Mouse (Mus musculus): ENCODE results near the gene Mast4. TPM values are rescaled to one million over a fixed set of nuclear protein-coding genes. Genes with fewer than 3 reads are reported as not detected.

The Mast4 gene
- polyA plus RNA-seq, 1 experiment from 2014 or later, result 10.1 TPM

DNA sequence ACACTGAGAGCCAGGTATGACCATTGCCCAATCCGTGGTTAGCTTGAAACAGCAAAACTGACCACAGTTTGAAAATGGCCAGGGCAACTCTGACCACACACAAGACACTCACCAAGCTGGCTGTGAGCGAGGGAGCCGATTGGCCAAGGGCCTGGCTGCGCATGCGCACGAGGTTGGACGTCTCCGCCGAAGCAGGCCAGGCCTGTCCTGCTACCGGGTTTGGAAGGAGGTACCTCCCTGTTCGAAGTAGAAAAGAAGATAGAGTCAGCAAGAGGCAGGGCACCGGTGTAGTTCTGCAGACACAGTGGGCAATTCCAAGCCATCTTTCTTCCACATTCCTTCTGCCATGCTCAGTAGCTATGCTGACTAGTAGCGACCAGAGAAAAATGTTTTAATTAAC is 194.2 kb downstream of the Mast4 start:
- Histone ChIP-seq H3K4me2 (no peak overlapping the region), H3K9me3 (ENCODE audit: control insufficient read depth, low read length) (no peaks in the 10 kb centered on the region), H3K4me1 (replicated peaks; ENCODE audit: control insufficient read depth, insufficient read depth, low read length) (no peaks in the 10 kb centered on the region), H3K9ac (ENCODE audit: low read depth, low read length) (no peak overlapping the region), H3K36me3 (ENCODE audit: control insufficient read depth, insufficient read depth, low read length) (no peaks in the 10 kb centered on the region), H3K27me3 (replicated peaks; ENCODE audit: control insufficient read depth, insufficient read depth, low read length) (no peaks in the 10 kb centered on the region), H3K4me3 (ENCODE audit: low read depth, low read length) (no peak overlapping the region), H3K27ac (ENCODE audit: low read depth, low read length) (no peak overlapping the region)
- 90% methylated on average over 13 of the region's 13 CpGs for WGBS
- DNase-seq (ENCODE audit: low spot score) (no peak), ATAC-seq (replicated peaks; ENCODE audit: low FRiP score) (no peak)

- Histone ChIP-seq H3K4me2 (no peak overlapping the region), H3K27ac (ENCODE audit: low read depth, low read length) (no peak overlapping the region), H3K4me1 (replicated peaks; ENCODE audit: control insufficient read depth, insufficient read depth, low read length) (no peaks in the 10 kb centered on the region), H3K4me3 (ENCODE audit: low read depth, low read length) (no peak overlapping the region), H3K9me3 (ENCODE audit: control insufficient read depth, low read length) (no peaks in the 10 kb centered on the region), H3K27me3 (replicated peaks; ENCODE audit: control insufficient read depth, insufficient read depth, low read length) (no peaks in the 10 kb centered on the region), H3K9ac (ENCODE audit: low read depth, low read length) (no peak overlapping the region), H3K36me3 (ENCODE audit: control insufficient read depth, insufficient read depth, low read length) (no peaks in the 10 kb centered on the region)
- ATAC-seq (replicated peaks; ENCODE audit: low FRiP score) (no peak), DNase-seq (ENCODE audit: low spot score) (no peak)
These were observed 196.0 kb downstream of the Mast4 start for GRCm38 (mm10) chr13:103138298-103138697.

DNA sequence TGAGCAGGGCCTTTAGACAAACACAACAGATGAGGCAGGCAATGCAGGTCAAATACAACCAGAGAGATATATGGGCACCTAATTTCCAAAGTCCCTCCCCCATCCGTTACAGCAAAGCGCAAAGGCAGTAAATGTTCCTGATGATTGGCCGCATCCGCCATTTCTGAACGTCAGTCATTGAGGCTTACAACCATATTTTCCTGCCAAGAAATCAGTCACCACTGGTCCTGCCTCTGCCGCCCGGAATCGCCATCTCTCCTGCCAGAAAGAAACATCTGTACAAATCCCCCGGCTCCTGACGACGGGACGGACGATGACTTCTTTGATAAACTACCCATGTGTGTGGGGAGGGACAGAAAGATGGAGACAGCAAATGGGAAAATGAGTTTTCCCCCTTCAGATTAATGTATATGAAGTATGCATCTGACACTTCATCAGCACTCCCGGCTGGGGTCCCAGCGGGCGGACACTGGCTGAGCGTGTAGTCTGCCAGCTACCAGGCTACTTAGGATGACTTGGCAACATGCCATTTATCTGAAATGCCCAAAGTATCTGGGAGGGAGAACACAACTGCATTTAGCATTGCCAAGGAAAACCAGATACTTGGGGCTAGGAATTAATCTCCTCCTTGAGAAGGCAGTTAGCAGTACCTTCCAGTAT is 198.9 kb downstream of the Mast4 start:
- Histone ChIP-seq H3K9me3 (ENCODE audit: control insufficient read depth, low read length) (no peaks in the 10 kb centered on the region), H3K9ac (ENCODE audit: low read depth, low read length) (no peak overlapping the region), H3K27ac (ENCODE audit: low read depth, low read length) (no peak overlapping the region), H3K4me2 (no peak overlapping the region), H3K4me1 (replicated peaks; ENCODE audit: control insufficient read depth, insufficient read depth, low read length) (no peaks in the 10 kb centered on the region), H3K27me3 (replicated peaks; ENCODE audit: control insufficient read depth, insufficient read depth, low read length) (no peaks in the 10 kb centered on the region), H3K4me3 (ENCODE audit: low read depth, low read length) (no peak overlapping the region), H3K36me3 (ENCODE audit: control insufficient read depth, insufficient read depth, low read length) (no peaks in the 10 kb centered on the region)
- ATAC-seq (replicated peaks; ENCODE audit: low FRiP score) (no peak), DNase-seq (ENCODE audit: low spot score) (no peak)
- 90% methylated on average over 17 of the region's 17 CpGs for WGBS

GRCm38 (mm10) chr13:103131781-103132180 is 202.5 kb downstream of the Mast4 start:
- Histone ChIP-seq H3K9me3 (ENCODE audit: control insufficient read depth, low read length) (no peaks in the 10 kb centered on the region), H3K4me1 (replicated peaks; ENCODE audit: control insufficient read depth, insufficient read depth, low read length) (no peaks in the 10 kb centered on the region), H3K27ac (ENCODE audit: low read depth, low read length) (no peak overlapping the region), H3K9ac (ENCODE audit: low read depth, low read length) (no peak overlapping the region), H3K36me3 (ENCODE audit: control insufficient read depth, insufficient read depth, low read length) (no peaks in the 10 kb centered on the region), H3K27me3 (replicated peaks; ENCODE audit: control insufficient read depth, insufficient read depth, low read length) (no peaks in the 10 kb centered on the region), H3K4me2 (no peak overlapping the region), H3K4me3 (ENCODE audit: low read depth, low read length) (no peak overlapping the region)
- no peak for DNase-seq (ENCODE audit: low spot score)
- WGBS, result 87% methylated on average over 2 of the region's 2 CpGs
- ATAC-seq (replicated peaks; ENCODE audit: low FRiP score), result no peak

DNA sequence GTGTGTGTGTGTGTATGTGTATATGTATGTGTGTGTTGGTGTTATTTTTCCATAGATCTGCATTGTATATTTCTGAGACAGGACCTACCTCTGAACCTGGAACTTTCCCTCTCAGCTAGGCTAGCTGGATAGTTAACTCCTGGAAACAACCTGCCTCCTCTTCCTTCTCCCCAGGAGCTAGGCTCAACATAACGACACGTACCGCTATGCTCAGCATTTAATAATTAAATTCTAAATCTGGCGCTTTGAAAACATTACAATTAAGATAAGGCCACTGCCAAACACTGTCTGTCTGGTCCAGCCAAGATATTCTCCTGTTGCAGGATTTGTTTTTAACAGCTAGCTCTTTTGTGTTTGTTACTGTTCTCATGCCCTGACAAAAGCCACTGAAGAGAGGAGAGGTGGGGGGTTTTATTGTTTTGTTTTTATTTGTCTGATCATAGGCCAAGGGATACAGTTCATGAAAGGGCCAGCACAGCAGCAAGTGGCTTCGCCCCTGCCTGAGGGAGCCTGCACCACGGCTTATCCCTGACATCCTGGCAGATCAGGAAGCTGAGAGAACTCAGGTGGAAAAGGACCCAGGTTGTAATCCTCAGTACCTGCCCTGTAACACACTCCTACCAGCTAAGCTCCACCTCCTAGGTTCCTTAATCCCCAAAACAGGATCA is 205.0 kb downstream of the Mast4 start:
- Histone ChIP-seq H3K27ac (ENCODE audit: low read depth, low read length) (no peak overlapping the region), H3K9ac (ENCODE audit: low read depth, low read length) (no peak overlapping the region), H3K4me2 (no peak overlapping the region), H3K4me1 (replicated peaks; ENCODE audit: control insufficient read depth, insufficient read depth, low read length) (no peaks in the 10 kb centered on the region), H3K4me3 (ENCODE audit: low read depth, low read length) (no peak overlapping the region), H3K36me3 (ENCODE audit: control insufficient read depth, insufficient read depth, low read length) (no peaks in the 10 kb centered on the region), H3K27me3 (replicated peaks; ENCODE audit: control insufficient read depth, insufficient read depth, low read length) (no peaks in the 10 kb centered on the region), H3K9me3 (ENCODE audit: control insufficient read depth, low read length) (no peaks in the 10 kb centered on the region)
- DNase-seq (ENCODE audit: low spot score) (no peak), ATAC-seq (replicated peaks; ENCODE audit: low FRiP score) (no peak)
- 79% methylated on average over 6 of the region's 6 CpGs for WGBS

DNA sequence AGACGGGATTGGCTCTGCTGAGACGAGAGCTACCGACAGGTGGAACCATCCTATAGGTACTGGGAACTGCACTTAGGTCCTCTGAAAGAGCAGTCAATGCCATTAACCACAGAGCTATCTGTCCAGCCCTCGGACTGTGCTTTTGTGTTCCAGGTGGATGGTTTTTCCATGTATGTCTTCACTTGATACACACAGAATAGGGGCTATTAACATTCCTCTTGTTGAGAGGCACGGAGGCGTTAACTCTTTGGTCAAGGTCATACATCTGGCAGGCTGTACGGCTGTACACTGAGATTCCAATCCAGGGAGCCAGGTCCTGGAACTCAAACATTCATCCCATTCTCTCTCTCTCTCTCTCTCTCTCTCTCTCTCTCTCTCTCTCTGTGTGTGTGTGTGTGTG is 205.6 kb downstream of the Mast4 start:
- H3K36me3 ChIP-seq (ENCODE audit: control insufficient read depth, insufficient read depth, low read length), result no peaks in the 10 kb centered on the region
- ATAC-seq (replicated peaks; ENCODE audit: low FRiP score), result no peak
- no peaks in the 10 kb centered on the region for H3K27me3 ChIP-seq (replicated peaks; ENCODE audit: control insufficient read depth, insufficient read depth, low read length)
- no peak overlapping the region for H3K27ac ChIP-seq (ENCODE audit: low read depth, low read length)
- no peak overlapping the region for H3K9ac ChIP-seq (ENCODE audit: low read depth, low read length)
- WGBS, result 83% methylated on average over 7 of the region's 7 CpGs
- H3K4me3 ChIP-seq (ENCODE audit: low read depth, low read length), result no peak overlapping the region
- no peaks in the 10 kb centered on the region for H3K4me1 ChIP-seq (replicated peaks; ENCODE audit: control insufficient read depth, insufficient read depth, low read length)
- H3K9me3 ChIP-seq (ENCODE audit: control insufficient read depth, low read length), result no peaks in the 10 kb centered on the region
- no peak overlapping the region for H3K4me2 ChIP-seq
- no peak for DNase-seq (ENCODE audit: low spot score)

- 84% methylated on average over 5 of the region's 5 CpGs for WGBS
- H3K9me3 ChIP-seq (ENCODE audit: control insufficient read depth, low read length), result no peaks in the 10 kb centered on the region
- no peak overlapping the region for H3K27ac ChIP-seq (ENCODE audit: low read depth, low read length)
- no peak overlapping the region for H3K4me2 ChIP-seq
- no peaks in the 10 kb centered on the region for H3K27me3 ChIP-seq (replicated peaks; ENCODE audit: control insufficient read depth, insufficient read depth, low read length)
- H3K4me3 ChIP-seq (ENCODE audit: low read depth, low read length), result no peak overlapping the region
- ATAC-seq (replicated peaks; ENCODE audit: low FRiP score), result no peak
- no peaks in the 10 kb centered on the region for H3K4me1 ChIP-seq (replicated peaks; ENCODE audit: control insufficient read depth, insufficient read depth, low read length)
- H3K36me3 ChIP-seq (ENCODE audit: control insufficient read depth, insufficient read depth, low read length), result no peaks in the 10 kb centered on the region
- DNase-seq (ENCODE audit: low spot score), result no peak
- H3K9ac ChIP-seq (ENCODE audit: low read depth, low read length), result no peak overlapping the region
These were observed 206.7 kb downstream of the Mast4 start for GRCm38 (mm10) chr13:103127594-103127993.

DNA sequence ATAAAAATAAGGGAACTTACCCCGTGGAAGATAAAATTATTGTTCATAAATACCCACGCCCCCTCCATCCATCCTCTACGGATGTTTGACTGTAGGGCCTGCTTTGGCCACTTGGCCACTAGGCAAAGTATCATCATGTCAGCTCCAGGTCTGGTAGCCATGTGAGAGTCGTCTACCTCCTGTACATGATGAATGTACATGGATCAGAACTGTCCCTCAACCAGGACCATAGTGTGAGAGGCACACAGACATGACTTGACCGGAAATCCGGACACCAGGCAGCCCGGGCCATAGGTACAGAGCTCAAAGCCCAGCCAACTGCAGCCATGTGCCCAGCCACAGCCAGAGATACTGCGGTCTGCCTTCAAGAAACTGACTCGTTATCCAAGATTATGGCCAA is 210.6 kb downstream of the Mast4 start:
- Histone ChIP-seq H3K9me3 (ENCODE audit: control insufficient read depth, low read length) (no peaks in the 10 kb centered on the region), H3K27me3 (replicated peaks; ENCODE audit: control insufficient read depth, insufficient read depth, low read length) (no peaks in the 10 kb centered on the region), H3K4me1 (replicated peaks; ENCODE audit: control insufficient read depth, insufficient read depth, low read length) (no peaks in the 10 kb centered on the region), H3K4me2 (no peak overlapping the region), H3K36me3 (ENCODE audit: control insufficient read depth, insufficient read depth, low read length) (no peaks in the 10 kb centered on the region), H3K4me3 (ENCODE audit: low read depth, low read length) (no peak overlapping the region), H3K27ac (ENCODE audit: low read depth, low read length) (no peak overlapping the region), H3K9ac (ENCODE audit: low read depth, low read length) (no peak overlapping the region)
- WGBS, result 84% methylated on average over 9 of the region's 9 CpGs
- DNase-seq (ENCODE audit: low spot score), result no peak
- ATAC-seq (replicated peaks; ENCODE audit: low FRiP score), result no peak

Measured in liver, embryonic 11.5 days (tissue).